Mouse (Mus musculus) right cerebral cortex, postnatal 10 days (tissue): ENCODE measurements around the gene Nifk.

Source experiments
- DNase-seq, 2 experiments: peaks; one replicate each; pipeline ENCODE4 v3.0.0; 2021; ENCODE audit warnings: low spot score in 2 of 2

Gene Nifk

GRCm38 (mm10) chr1:118380105-118380786, 58.6 kb downstream of the Nifk start:
- no peak for DNase-seq
